Mouse (Mus musculus) NIH3T3 (cell line): ENCODE data around the gene Amer2.

Experiments
- DNase-seq: peaks from one replicate; pipeline ENCODE4 v3.0.0-alpha.2; 2012; ENCODE audit warnings: low read depth

Amer2 gene

GRCm38 (mm10) chr14:60386591-60387501, 13.8 kb downstream of the Amer2 start:
- no peak for DNase-seq

- DNase-seq: no peak
Observed at GRCm38 (mm10) chr14:60388332-60388731, 15.3 kb downstream of the Amer2 start.

GRCm38 (mm10) chr14:60392202-60392601, 19.1 kb downstream of the Amer2 start:
- no peak for DNase-seq

GRCm38 (mm10) chr14:60397321-60397720, 24.3 kb downstream of the Amer2 start:
- peak; percentile 37 for DNase-seq

- DNase-seq: no peak
Observed at GRCm38 (mm10) chr14:60398861-60399260, 25.8 kb downstream of the Amer2 start.

- DNase-seq: no peak
Observed at GRCm38 (mm10) chr14:60403228-60403627, 30.2 kb downstream of the Amer2 start.

GRCm38 (mm10) chr14:60405829-60406228, 32.8 kb downstream of the Amer2 start:
- DNase-seq: no peak

- no peak for DNase-seq
Observed at GRCm38 (mm10) chr14:60406543-60406942, 33.5 kb downstream of the Amer2 start.

- DNase-seq: peak; percentile 37
Observed at GRCm38 (mm10) chr14:60407319-60407718, 34.3 kb downstream of the Amer2 start.

GRCm38 (mm10) chr14:60409702-60410491, 36.8 kb downstream of the Amer2 start:
- DNase-seq: no peak

- no peak for DNase-seq
Observed at GRCm38 (mm10) chr14:60411229-60411628, 38.2 kb downstream of the Amer2 start.

GRCm38 (mm10) chr14:60414691-60415090, 41.6 kb downstream of the Amer2 start:
- DNase-seq: peak; percentile 49

- DNase-seq: no peak
Observed at GRCm38 (mm10) chr14:60417924-60418323, 44.9 kb downstream of the Amer2 start.

- DNase-seq: no peak
Observed at GRCm38 (mm10) chr14:60422920-60423319, 49.9 kb downstream of the Amer2 start.

GRCm38 (mm10) chr14:60424174-60424573, 51.1 kb downstream of the Amer2 start:
- DNase-seq: no peak

GRCm38 (mm10) chr14:60425553-60425952, 52.5 kb downstream of the Amer2 start:
- DNase-seq: no peak

- DNase-seq: peak; percentile 61
Observed at GRCm38 (mm10) chr14:60427896-60428295, 54.8 kb downstream of the Amer2 start.

- no peak for DNase-seq
Observed at GRCm38 (mm10) chr14:60429513-60429912, 56.5 kb downstream of the Amer2 start.

GRCm38 (mm10) chr14:60431515-60431914, 58.5 kb downstream of the Amer2 start:
- DNase-seq: no peak

- DNase-seq: no peak
Observed at GRCm38 (mm10) chr14:60432136-60432535, 59.1 kb downstream of the Amer2 start.

- peak; percentile 41 for DNase-seq
Observed at GRCm38 (mm10) chr14:60435515-60435914, 62.5 kb downstream of the Amer2 start.

- DNase-seq: no peak
Observed at GRCm38 (mm10) chr14:60436364-60436763, 63.3 kb downstream of the Amer2 start.
